Mouse (Mus musculus): ENCODE measurements around the gene Ube2d1. TPM values are rescaled to one million over a fixed set of nuclear protein-coding genes. Genes with fewer than 3 reads are reported as not detected.

Ube2d1 gene
- polyA plus RNA-seq, 1 experiment, result 18.1 TPM

- TF ChIP-seq POLR2A (IDR thresholded peaks at IDR 0.05; ENCODE audit: borderline replicate concordance, control insufficient read depth, low read depth, low read length) (no peak), CTCF (IDR thresholded peaks at IDR 0.05; ENCODE audit: control insufficient read depth, insufficient read depth, low read length) (no peak)
- Histone ChIP-seq H3K4me1 (ENCODE audit: control insufficient read depth, insufficient read depth, low read length) (no peaks in the 10 kb centered on the region), H3K27ac (ENCODE audit: control insufficient read depth, insufficient read depth, low read depth, low read length, poor library complexity) (no peak overlapping the region), H3K4me3 (replicated peaks; ENCODE audit: control insufficient read depth, low read depth, low read length) (no peak overlapping the region)
- 67% methylated on average over 5 of the region's 5 CpGs for WGBS
These were observed 32.6 kb downstream of the Ube2d1 start for GRCm38 (mm10) chr10:71252421-71252820.

- WGBS, result 84% methylated on average over 5 of the region's 5 CpGs
- no peaks in the 10 kb centered on the region for H3K4me1 ChIP-seq (ENCODE audit: control insufficient read depth, insufficient read depth, low read length)
- no peak for TF ChIP-seq POLR2A (IDR thresholded peaks at IDR 0.05; ENCODE audit: borderline replicate concordance, control insufficient read depth, low read depth, low read length)
- TF ChIP-seq CTCF (IDR thresholded peaks at IDR 0.05; ENCODE audit: control insufficient read depth, insufficient read depth, low read length), result no peak
- no peak overlapping the region for H3K27ac ChIP-seq (ENCODE audit: control insufficient read depth, insufficient read depth, low read depth, low read length, poor library complexity)
- H3K4me3 ChIP-seq (replicated peaks; ENCODE audit: control insufficient read depth, low read depth, low read length), result no peak overlapping the region
These were observed 33.2 kb downstream of the Ube2d1 start for GRCm38 (mm10) chr10:71251846-71252245.

GRCm38 (mm10) chr10:71251256-71251655 lies 33.8 kb downstream of the Ube2d1 start:
- no peak for TF ChIP-seq CTCF (IDR thresholded peaks at IDR 0.05; ENCODE audit: control insufficient read depth, insufficient read depth, low read length)
- no peak for TF ChIP-seq POLR2A (IDR thresholded peaks at IDR 0.05; ENCODE audit: borderline replicate concordance, control insufficient read depth, low read depth, low read length)
- WGBS, result 77% methylated on average over 5 of the region's 5 CpGs
- H3K4me1 ChIP-seq (ENCODE audit: control insufficient read depth, insufficient read depth, low read length), result no peaks in the 10 kb centered on the region
- H3K27ac ChIP-seq (ENCODE audit: control insufficient read depth, insufficient read depth, low read depth, low read length, poor library complexity), result no peak overlapping the region
- H3K4me3 ChIP-seq (replicated peaks; ENCODE audit: control insufficient read depth, low read depth, low read length), result no peak overlapping the region

- Histone ChIP-seq H3K27ac (ENCODE audit: control insufficient read depth, insufficient read depth, low read depth, low read length, poor library complexity) (no peak overlapping the region), H3K4me3 (replicated peaks; ENCODE audit: control insufficient read depth, low read depth, low read length) (no peak overlapping the region), H3K4me1 (ENCODE audit: control insufficient read depth, insufficient read depth, low read length) (no peaks in the 10 kb centered on the region)
- 80% methylated on average over 17 of the region's 17 CpGs for WGBS
- TF ChIP-seq POLR2A (IDR thresholded peaks at IDR 0.05; ENCODE audit: borderline replicate concordance, control insufficient read depth, low read depth, low read length) (no peak), CTCF (IDR thresholded peaks at IDR 0.05; ENCODE audit: control insufficient read depth, insufficient read depth, low read length) (no peak)
These were observed 34.6 kb downstream of the Ube2d1 start for GRCm38 (mm10) chr10:71250472-71250871.

GRCm38 (mm10) chr10:71249086-71249880 lies 35.8 kb downstream of the Ube2d1 start:
- Histone ChIP-seq H3K4me3 (replicated peaks; ENCODE audit: control insufficient read depth, low read depth, low read length) (no peak overlapping the region), H3K27ac (ENCODE audit: control insufficient read depth, insufficient read depth, low read depth, low read length, poor library complexity) (no peak overlapping the region), H3K4me1 (ENCODE audit: control insufficient read depth, insufficient read depth, low read length) (no peaks in the 10 kb centered on the region)
- TF ChIP-seq POLR2A (IDR thresholded peaks at IDR 0.05; ENCODE audit: borderline replicate concordance, control insufficient read depth, low read depth, low read length) (no peak), CTCF (IDR thresholded peaks at IDR 0.05; ENCODE audit: control insufficient read depth, insufficient read depth, low read length) (no peak)
- 76% methylated on average over 10 of the region's 10 CpGs for WGBS

GRCm38 (mm10) chr10:71246956-71247355 lies 38.1 kb downstream of the Ube2d1 start:
- H3K4me1 ChIP-seq (ENCODE audit: control insufficient read depth, insufficient read depth, low read length), result no peaks in the 10 kb centered on the region; the same call in 1 of the 2 replicates
- TF ChIP-seq POLR2A (IDR thresholded peaks at IDR 0.05; ENCODE audit: borderline replicate concordance, control insufficient read depth, low read depth, low read length), result no peak
- no peak for TF ChIP-seq CTCF (IDR thresholded peaks at IDR 0.05; ENCODE audit: control insufficient read depth, insufficient read depth, low read length)
- H3K4me3 ChIP-seq (replicated peaks; ENCODE audit: control insufficient read depth, low read depth, low read length), result no peak overlapping the region
- H3K27ac ChIP-seq (ENCODE audit: control insufficient read depth, insufficient read depth, low read depth, low read length, poor library complexity), result no peak overlapping the region
- 2% methylated on average over 7 of the region's 7 CpGs for WGBS

GRCm38 (mm10) chr10:71239479-71240120 lies 45.5 kb downstream of the Ube2d1 start:
- Histone ChIP-seq H3K4me3 (replicated peaks; ENCODE audit: control insufficient read depth, low read depth, low read length) (no peak overlapping the region), H3K4me1 (ENCODE audit: control insufficient read depth, insufficient read depth, low read length) (peaks cover 2% of the 10 kb centered on the region; the same call in 1 of the 2 replicates), H3K27ac (ENCODE audit: control insufficient read depth, insufficient read depth, low read depth, low read length, poor library complexity) (no peak overlapping the region; the same call in 1 of the 2 replicates)
- 12% methylated on average over 6 of the region's 6 CpGs for WGBS
- no peak for TF ChIP-seq POLR2A (IDR thresholded peaks at IDR 0.05; ENCODE audit: borderline replicate concordance, control insufficient read depth, low read depth, low read length)
- TF ChIP-seq CTCF (IDR thresholded peaks at IDR 0.05; ENCODE audit: control insufficient read depth, insufficient read depth, low read length), result no peak

GRCm38 (mm10) chr10:71238240-71238554 lies 46.9 kb downstream of the Ube2d1 start, which contains the start of gene Tfam:
TSS of gene Tfam (minus strand) at chr10:71238280.
- Histone ChIP-seq H3K4me3 (replicated peaks; ENCODE audit: control insufficient read depth, low read depth, low read length) (peak within 1 kb of the TSS; percentile 94), H3K27ac (ENCODE audit: control insufficient read depth, insufficient read depth, low read depth, low read length, poor library complexity) (peak within 1 kb of the TSS; percentile 89), H3K4me1 (ENCODE audit: control insufficient read depth, insufficient read depth, low read length) (peaks cover 2% of the 10 kb centered on the region; the same call in 1 of the 2 replicates)
- WGBS, result 3% methylated on average over 7 of the region's 7 CpGs
- TF ChIP-seq POLR2A (IDR thresholded peaks at IDR 0.05; ENCODE audit: borderline replicate concordance, control insufficient read depth, low read depth, low read length), result 0 out of 2 replicates have a peak, but pooled peaks have one; percentile 22
- no peak for TF ChIP-seq CTCF (IDR thresholded peaks at IDR 0.05; ENCODE audit: control insufficient read depth, insufficient read depth, low read length)
